Mouse (Mus musculus): ENCODE data around the gene Tldc2.

Gene Tldc2

DNA sequence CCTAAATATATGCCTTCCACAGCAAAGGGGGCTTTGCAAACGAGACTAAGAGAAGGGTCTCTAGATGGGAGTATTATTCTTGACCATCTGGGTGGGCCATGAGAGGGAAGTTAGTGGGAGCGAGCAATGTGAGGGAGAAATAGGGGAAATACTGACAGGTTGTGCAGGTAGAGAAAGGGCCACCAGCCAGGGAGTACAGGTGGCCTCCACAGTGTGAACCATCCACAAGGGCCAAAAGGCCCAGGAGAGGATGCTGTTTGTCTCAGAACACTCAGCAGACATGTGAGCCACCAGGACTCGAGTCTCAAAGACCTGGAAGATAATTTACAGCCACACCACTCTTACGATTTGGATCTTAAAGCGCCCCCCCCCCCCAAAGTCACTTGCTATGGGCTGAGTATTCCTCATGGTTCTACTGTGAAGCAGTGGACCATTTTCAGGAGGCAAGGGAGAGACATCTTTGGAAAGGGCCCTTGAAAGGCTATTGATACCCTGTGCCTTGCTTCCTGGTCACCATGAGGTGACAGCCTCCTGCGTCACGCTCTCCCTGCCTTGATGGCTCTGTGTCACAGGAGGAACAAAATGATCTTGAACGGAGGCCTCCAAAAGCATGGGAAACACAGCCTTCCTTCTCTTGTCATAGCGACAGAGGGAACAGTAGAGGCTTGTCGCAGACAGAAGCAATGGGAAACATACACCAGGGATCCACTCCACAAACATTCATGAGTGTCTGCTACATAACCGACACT is 26.1 kb upstream of the Tldc2 start:
- no peak for DNase-seq (ENCODE audit: low read depth, low spot score)

DNA sequence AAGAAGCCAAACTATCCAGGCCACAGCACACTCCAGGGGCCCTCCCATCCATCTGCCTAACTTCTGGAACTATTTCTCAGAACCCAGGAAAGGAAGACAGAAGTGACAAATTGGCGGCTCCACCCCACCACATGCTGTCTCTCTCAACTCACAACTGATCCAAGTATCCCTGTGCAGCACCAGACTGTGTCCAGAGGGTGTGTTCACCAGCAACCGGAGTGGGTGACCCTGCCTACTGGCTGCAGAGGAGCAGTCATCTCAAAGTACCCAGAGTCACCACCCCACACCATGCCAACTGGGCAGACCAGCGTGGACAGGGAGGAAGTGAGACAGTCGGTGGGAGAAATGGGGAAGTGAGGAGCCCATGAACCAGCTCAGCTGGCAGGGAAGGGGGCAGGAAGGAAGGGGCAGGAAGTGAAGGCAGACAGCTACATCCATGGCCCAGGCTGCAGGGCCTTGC is 23.6 kb upstream of the Tldc2 start:
- DNase-seq (ENCODE audit: low read depth, low spot score) = no peak

DNA sequence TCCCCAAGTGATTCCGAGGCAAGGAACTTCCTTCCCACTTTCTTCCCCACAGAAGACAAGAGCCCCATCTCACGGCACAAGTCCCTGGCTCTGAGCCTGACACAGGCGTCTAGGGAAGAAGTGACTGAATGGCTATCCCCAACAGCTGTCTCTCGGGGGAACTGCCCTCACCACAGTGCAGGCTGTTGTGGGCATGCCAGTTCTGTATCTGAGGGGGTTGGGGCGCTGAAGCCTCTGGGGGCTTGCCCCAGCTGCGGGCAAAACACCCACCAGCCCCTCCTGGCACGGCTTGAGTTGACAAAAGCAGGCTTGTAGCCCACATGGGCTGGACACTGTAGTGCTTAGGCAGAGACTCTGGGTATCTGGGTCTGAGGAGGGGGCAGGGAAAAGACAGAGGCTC is 22.7 kb upstream of the Tldc2 start:
- DNase-seq (ENCODE audit: low read depth, low spot score) = no peak

DNA sequence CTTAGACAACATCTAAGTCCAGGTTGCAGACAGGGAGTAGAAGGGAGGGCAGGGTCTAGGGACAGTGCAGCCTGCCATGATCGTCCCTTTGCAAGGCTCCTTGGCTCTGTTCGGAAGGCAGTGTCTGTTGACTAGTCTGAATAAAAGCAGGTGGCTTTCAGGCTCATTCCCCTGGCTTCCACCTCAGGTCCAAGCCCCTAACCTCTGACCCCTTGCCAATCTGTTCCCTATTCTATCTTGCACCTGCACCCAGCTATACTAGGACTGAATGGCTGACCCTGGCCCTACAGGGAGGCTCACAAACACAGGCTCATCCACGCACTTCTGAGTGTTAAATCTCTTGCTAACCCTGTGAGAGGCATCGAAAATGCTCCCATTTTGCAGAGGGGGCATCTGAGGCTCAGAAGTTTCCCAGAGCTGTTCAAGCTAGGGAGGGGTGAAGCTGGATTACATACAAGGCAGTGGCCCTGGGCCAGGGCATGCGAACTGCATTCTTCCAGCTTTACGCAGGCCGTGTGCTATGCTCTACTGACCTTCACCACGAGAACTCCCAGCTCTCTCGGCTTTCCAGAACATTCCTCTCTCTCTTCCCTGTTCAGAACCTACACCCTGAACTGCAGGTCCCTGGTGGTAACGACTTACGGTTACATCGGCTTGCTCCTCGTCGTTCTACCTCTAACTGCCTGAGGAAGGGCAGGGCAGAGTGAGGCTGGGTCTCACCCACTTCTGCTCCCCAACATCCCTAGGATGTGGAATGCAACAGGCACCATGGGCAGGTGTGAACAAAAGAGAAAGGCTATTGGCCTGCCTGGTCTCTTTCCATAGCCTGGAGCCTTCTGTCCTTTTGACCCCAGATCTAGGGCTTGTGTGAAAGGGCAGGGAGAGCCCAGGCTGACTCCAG is 21.6 kb upstream of the Tldc2 start:
- no peak for DNase-seq (ENCODE audit: low read depth, low spot score)

DNA sequence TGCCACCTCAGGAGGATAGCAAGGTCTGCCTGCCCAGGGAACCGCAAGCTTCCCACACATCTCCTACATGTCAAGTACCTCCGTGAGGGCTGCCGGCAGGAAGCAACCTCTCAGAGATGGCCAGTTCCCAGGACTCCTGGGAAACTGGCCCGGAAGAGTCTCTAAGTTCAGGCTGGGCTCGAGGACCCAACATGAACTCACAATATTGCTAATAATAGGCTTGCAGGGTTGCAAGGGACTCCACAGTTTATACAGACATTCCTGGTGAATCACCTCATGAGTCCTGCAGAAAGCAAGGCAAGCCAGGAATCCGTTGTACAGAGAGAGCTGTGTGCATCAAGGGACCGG is 21.0 kb upstream of the Tldc2 start:
- no peak for DNase-seq (ENCODE audit: low read depth, low spot score)

DNA sequence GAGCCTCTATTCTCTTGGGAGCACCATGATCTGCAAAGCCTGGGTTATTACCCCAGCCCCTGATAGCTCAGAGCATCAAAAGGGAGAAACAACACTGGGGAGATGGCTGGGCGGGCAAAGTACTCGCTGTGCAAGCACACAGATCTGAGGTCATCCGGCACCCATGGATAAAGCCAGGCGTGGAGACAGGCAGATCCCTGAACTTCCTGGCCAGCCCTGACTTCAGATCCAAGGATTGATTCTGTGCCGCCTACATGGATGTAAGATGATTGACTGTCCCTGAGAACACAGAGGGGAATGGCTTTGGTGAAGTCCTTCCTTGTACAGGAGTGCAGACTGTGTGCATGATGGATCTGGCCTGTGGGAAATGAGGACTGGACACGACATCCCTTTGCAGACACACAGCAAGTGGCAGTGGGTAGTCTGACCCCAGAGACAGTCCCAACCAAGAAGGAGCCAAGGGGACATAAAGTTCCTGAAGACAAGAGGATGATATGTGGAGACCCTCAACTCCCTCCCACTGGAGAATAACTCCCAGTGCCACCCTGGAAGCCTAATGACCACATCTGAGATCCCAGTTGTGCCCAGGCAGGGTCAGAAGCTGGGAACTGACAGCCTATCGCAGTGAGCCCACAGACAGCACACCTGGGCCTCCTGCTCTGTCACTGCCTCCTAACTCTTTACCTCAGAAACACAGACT is 20.0 kb upstream of the Tldc2 start:
- DNase-seq (ENCODE audit: low read depth, low spot score) = no peak

DNA sequence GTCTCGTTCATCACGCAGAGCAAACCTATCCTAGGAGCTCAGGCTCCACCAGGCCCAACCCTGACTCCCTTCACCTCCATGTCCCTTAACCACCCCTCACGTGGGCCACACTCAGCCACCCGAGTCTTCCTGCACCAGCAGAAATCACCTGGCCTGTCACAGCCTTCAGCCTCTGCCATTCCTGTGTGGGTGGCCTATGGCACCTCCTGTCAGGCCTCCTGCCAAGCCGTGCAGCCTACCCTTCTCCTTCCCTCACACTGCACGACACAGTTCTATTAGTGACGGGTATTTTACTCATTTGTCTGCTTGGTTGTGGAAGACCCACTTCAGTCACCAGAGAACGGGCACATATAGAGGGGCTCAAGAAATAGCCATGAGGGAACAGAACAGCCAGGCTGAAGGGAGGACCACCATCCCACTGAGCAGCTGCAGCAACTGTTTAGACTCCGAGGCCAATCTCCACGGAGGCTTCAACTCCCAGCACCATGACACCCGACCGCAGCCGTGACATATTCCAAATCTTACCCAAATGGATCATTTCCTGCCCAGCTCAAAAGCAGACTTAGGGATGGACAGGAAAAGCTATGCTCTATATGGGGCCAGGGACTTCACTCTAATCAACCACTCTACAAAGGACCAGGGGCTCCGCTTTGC is 18.0 kb upstream of the Tldc2 start:
- DNase-seq (ENCODE audit: low read depth, low spot score) = no peak

DNA sequence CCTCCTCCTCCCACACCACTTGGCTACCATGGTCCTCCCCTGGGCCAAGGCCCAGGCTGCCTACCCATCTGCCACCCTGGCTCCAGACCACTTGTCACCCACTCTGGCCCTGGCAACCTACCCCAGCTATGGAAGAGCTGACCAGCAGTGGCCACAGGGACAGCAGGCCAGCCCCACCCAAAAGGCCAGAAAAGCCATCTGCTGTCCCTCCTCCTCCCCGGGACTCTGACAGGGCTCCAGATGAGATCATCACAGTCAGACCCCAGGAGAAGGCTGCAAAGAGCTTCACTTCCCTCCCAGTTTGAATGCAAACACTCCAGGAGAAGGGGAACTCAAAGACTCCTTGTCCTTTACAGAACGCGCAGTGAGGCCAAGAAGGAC is 17.5 kb upstream of the Tldc2 start:
- no peak for DNase-seq (ENCODE audit: low read depth, low spot score)

DNA sequence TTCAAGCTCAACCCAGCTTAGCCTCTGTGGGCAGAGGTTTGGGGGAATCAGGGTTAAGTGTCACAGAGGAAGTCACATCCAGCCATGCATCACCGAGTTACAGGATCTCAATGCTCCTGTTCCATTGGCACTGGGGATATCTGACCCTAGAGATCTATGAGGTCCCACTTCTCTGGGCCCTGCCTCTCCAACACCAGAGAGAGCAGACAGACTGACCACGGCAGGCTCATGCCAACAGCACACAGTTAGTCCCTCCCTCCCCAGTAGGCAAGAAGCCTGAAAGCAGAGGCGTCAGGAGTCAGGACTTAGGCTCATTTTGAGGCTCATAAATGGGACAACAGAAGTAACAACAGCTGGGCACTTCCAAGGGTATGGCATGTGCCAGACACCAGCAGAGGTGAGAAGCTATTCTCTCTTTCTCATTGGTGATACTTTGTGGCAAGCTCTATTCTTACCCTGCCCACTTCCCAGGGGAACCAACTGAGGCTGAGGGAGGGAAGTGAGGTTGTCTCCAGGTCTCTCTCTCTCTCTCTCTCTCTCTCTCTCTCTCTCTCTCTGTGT is 17.0 kb upstream of the Tldc2 start:
- DNase-seq (ENCODE audit: low read depth, low spot score) = no peak

DNA sequence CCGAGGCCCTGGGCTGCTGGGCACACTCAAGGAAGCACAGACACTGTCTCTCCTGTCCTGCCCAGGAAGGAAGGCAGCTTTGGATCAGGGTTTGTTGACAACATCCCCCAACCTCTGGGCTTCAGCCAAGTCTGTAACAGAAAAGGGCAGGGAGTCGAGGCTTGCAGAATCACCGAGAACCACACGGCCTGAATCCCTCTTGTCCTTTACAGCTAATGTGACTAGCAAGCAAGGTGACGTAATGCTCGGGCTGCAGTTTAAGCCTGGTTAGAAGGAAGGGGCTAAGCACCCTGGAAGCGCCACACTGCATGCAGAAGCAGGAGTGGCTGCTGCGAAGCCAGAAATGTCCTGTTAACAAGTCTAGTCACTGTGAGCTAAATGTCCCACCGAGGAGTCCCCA is 16.5 kb upstream of the Tldc2 start:
- DNase-seq (ENCODE audit: low read depth, low spot score) = no peak

DNA sequence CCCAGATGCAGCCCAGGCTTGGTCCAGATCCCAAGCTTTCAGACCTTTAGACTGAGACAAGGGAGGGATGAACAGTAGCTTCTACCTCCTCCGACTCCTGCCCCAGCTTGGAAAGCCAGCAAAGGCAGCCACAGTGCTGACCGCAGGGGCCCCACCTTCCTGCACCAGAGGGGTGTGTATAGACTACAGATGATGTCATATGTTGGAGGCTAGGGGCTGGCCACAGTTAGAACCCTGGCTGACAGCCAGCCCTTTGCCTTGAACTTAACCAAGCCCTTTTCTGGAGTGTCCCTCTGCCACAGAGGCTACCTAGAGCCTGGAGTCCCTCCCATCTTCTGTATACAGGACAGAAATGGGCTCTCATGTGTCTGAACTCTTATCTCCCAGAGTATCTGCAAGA is 15.3 kb upstream of the Tldc2 start:
- no peak for DNase-seq (ENCODE audit: low read depth, low spot score)

DNA sequence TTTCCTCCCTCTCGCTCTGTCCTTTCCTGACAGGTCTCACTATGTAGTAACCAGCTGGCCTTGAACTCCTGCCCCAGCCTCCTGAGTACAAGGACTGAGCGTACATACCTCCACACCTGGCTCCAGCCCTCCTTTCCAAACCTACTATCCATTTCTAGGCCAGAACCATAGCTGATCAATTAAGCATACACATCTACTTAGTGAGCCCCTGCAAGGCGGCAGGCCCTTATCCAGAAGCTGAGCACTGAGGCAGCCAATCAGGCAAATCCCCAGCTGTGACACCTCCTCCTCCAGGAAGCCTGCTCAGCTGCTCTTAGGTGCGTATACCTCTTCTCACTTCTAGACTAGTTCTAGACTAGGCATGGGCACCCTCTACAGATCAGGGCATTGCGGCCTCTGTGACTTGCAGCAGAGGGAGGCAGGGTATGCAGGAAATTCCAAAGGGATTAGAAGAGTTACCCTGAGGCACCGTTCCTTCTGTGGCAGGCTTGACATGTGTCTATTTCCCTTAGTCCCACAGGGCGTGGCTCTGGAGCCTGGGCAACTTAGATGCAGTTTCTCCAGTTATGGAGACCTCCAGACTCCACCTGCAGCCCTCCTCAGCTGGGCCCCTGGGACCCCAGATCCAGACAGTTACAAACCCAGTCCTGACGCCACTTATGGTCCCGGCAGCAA is 14.4 kb upstream of the Tldc2 start:
- no peak for DNase-seq (ENCODE audit: low read depth, low spot score)

DNA sequence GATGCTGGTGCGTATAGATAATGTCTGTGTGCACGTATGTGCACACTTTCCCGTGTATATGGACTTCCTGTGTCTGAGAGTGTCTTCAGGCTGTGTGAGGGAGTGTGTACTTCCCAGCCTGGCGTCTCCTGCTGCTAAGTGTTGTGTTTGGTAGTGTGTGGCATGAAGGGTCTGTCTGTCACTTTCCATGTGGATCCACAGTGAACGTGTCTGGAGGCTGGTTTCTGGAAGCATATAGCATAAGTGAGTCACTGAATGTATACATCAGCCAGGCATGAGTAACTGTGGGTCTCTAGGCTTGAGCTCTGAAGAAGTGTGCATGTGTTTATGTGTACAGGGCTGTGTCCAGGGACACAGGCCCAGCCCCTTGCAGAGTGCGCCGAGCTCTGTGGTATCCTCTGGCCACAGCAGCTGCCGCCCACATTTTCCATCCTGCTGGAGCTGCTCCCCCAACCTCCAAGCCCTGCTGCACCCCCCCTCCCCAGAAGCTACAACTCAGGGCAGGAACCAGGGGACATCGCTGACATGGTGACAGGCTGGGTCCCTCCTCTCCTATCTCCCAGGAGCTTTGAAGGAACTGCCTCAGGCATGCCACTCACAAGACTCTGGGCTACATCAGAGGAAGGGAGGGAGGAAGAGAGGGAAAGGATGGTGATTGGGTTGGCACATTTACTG is 13.3 kb upstream of the Tldc2 start:
- DNase-seq (ENCODE audit: low read depth, low spot score) = no peak

DNA sequence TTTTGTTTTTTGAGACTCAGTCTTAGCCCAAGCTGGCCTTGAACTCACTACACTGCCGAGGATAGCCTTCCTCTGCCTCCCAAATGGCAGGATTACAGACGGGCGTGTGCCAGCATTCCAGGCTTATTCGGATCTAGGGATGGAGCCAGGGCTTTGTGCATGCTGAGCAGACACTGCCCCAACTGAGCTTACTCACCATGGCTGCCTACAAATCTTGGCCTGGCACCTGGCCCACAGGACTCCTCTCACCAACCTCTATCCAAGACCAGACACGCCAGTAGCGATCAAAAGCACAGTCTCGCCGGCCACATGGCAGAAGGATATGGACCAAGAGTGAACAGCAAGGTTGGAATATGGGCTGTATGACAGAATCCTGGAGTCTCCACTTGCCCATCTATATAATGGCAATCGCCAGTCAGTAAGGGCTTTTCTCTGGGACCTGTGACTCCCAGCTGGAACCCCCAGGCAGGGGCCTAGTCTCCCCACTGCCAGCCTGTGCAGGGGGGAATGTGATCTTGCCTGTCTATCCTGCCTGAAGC is 12.6 kb upstream of the Tldc2 start:
- DNase-seq (ENCODE audit: low read depth, low spot score) = no peak

DNA sequence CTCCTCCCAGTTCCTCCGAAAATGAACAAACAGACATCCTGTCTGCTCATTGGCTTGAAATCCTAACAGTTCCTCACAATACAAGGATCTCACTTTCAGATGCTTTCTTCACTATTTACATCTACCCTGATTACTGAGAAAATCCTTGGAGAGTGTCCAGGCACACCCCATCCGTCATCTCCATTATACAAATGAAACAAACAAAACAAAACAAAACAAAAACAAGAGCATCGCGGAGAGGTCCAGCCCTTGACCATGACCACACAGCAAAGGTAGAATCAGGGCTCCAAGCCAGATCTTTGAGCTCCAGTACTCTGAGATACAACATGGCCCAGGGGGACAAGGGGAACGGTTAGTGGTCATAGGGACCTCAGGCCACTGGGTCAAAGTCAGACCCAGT is 12.1 kb upstream of the Tldc2 start:
- no peak for DNase-seq (ENCODE audit: low read depth, low spot score)

DNA sequence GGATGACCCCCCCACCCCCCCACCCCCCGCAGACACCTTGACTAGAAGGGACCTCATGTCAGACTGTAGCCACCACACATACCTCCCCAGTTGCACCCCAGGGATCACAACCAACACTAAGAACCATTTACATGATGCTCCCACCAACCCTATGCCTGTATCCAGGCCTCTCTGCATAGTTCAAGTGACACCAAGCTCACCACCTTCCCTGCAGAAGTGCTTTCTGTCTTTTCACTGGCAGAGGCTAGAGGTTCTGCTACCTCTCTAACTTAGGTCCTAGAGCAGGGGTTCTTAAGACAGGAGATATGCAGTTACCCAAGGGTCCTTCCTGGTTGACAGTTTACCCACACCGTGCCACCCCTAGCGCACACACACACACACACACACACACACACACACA is 11.6 kb upstream of the Tldc2 start:
- DNase-seq (ENCODE audit: low read depth, low spot score) = no peak

DNA sequence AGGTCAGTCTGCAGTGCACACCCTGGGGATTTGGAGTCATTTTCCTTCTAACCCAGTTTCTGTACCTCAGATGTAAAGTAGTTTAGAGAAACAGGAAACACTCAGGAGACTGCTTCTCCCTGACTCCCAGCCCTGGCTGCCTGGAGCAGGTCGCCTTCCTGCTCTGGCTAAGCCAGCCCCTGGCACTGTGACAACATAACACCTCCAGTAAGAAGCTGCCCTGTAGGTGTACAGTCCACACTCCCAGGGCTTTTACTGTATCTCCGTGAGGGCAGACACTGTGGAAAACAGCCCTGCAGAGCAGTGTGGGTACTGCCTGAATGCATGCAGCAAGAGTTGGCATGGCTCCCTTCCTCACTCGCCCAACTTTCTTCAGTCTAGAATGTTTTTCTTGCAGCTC is 11.2 kb upstream of the Tldc2 start:
- DNase-seq (ENCODE audit: low read depth, low spot score) = no peak

DNA sequence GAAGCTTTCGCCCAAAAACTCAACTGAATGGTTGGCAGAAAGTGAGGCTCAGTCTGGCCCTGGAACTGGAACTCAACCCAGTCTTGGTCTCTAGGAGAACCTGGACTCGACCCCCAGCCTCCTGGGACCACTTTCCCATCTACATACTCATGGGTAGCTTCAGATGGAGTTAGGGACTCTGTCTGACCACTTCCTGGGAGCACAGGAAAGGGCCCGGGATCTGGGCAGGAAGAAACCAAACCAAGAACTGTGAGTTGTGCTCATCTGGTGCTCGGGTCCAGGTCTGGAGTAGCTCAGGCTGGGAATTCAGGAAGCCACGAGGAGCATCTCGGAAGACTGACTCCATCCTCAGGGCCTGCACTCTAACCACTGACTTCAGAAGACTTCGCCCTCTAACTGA is 10.3 kb upstream of the Tldc2 start:
- no peak for DNase-seq (ENCODE audit: low read depth, low spot score)

DNA sequence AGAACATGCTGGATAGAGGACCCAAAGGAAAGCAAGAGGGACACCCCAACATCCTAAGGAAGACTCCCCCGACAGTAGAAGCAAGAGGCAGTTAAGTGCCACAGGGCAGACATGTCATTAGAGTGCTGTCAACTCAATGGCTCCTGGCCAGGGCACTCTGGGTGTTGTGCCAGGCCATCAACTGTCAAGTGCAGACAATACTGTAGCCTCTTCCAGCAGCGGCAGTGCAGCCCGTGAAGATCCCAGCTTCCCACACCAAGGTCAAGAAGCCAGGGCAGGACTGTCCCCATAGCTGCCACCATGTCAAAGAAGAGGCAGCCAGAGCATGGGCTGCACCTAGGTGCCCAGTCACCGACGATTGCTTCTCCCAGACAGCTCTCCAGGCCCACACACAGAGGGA is 9.7 kb upstream of the Tldc2 start:
- no peak for DNase-seq (ENCODE audit: low read depth, low spot score)

DNA sequence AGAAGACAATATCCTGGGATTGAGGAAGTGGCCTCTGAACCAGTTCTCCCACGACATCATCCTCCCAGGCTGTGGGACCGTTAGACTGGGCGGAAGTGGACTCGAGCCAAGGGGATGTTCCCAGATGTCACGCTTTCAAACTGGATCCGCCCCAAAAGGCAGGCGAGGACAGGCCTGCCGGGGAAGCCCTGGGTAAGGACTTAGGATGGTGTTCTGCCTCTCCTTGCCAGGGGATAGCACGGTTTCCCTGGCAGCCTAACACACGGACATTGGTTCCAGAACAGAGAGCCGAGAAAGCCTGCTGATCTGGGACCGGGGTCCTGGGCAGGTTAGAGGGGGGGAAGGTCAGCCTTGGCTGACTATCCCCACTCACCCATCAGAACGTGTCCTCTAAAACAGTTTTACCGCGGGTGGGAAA is 9.2 kb upstream of the Tldc2 start:
- no peak for DNase-seq (ENCODE audit: low read depth, low spot score)

Measured in retina, adult 2 months (tissue).